Mouse (Mus musculus) kidney, adult 11 months (tissue): ENCODE measurements around the gene Col24a1.

ENCODE experiments used
- DNase-seq: peaks from one replicate; pipeline ENCODE4 v3.0.0; 2022

The Col24a1 gene

GRCm38 (mm10) chr3:145575743-145576481 lies 283.6 kb downstream of the Col24a1 start, which contains the start of gene Znhit6:
Gene Znhit6 (plus strand): TSS chr3:145576205.
- DNase-seq = peak; percentile 94

- no peak for DNase-seq
Observed at GRCm38 (mm10) chr3:145576482-145576822, 284.2 kb downstream of the Col24a1 start.

- DNase-seq = no peak
Observed at GRCm38 (mm10) chr3:145576876-145577275, 284.6 kb downstream of the Col24a1 start.

- peak; percentile 24 for DNase-seq
Observed at GRCm38 (mm10) chr3:145583043-145583442, 290.8 kb downstream of the Col24a1 start.

GRCm38 (mm10) chr3:145583522-145584200 lies 291.4 kb downstream of the Col24a1 start:
- no peak for DNase-seq

GRCm38 (mm10) chr3:145590562-145590961 lies 298.3 kb downstream of the Col24a1 start:
- DNase-seq = no peak

GRCm38 (mm10) chr3:145591841-145592542 lies 299.7 kb downstream of the Col24a1 start:
- no peak for DNase-seq

GRCm38 (mm10) chr3:145595354-145595753 lies 303.1 kb downstream of the Col24a1 start:
- DNase-seq = no peak

- DNase-seq = no peak
Observed at GRCm38 (mm10) chr3:145599059-145599458, 306.8 kb downstream of the Col24a1 start.

GRCm38 (mm10) chr3:145600801-145601200 lies 308.5 kb downstream of the Col24a1 start:
- no peak for DNase-seq

- no peak for DNase-seq
Observed at GRCm38 (mm10) chr3:145601345-145601744, 309.1 kb downstream of the Col24a1 start.
